Mouse (Mus musculus) erythroblast, embryonic 14.5 days (primary cell): ENCODE data around the gene Gdpd5. TPM values are rescaled to one million over a fixed set of nuclear protein-coding genes. Genes with fewer than 3 reads are reported as not detected.
"Not testable (repeated sequence)": the region's sequence is repeated elsewhere in the genome, so short reads cannot be mapped to it uniquely, and the experiment has no call there.

Source experiments
- H3K27me3 ChIP-seq: 2 replicates; pipeline ENCODE4 v1.6.1; 2012; ENCODE audit warnings: inconsistent platforms; ENCODE audit not compliant: control insufficient read depth
- H3K36me3 ChIP-seq: 2 replicates; pipeline ENCODE4 v1.6.1; 2012; ENCODE audit warnings: mild to moderate bottlenecking, inconsistent platforms; ENCODE audit not compliant: control insufficient read depth
- H3K4me1 ChIP-seq: 2 replicates; pipeline ENCODE4 v1.6.1; 2012; ENCODE audit warnings: inconsistent platforms; ENCODE audit not compliant: control insufficient read depth
- H3K4me3 ChIP-seq: replicated peaks from 2 replicates; pipeline ENCODE3; 2012; ENCODE audit warnings: moderate library complexity, mild to moderate bottlenecking, inconsistent platforms
- H3K9me3 ChIP-seq: 2 replicates; pipeline ENCODE4 v1.6.1; 2012; ENCODE audit warnings: low read length, inconsistent platforms, mixed read lengths; ENCODE audit not compliant: control insufficient read depth
- GATA1 ChIP-seq: IDR thresholded peaks from 2 replicates; pipeline ENCODE4 v1.6.1; 2012; ENCODE audit warnings: low read length, inconsistent platforms, mixed read lengths
- TAL1 ChIP-seq: IDR thresholded peaks from 3 replicates; pipeline ENCODE4 v1.6.1; 2012; ENCODE audit warnings: low read length, inconsistent platforms, mixed read lengths
- polyA plus RNA-seq: library from polyadenylated mRNA; stranded (reverse); fragments of >175 nt; gene quantifications from 2 replicates; pipeline ENCODE4 v1.2.3, GENCODE M21; 2012

Gene Gdpd5
- polyA plus RNA-seq, 1 experiment = 0.03 TPM

DNA sequence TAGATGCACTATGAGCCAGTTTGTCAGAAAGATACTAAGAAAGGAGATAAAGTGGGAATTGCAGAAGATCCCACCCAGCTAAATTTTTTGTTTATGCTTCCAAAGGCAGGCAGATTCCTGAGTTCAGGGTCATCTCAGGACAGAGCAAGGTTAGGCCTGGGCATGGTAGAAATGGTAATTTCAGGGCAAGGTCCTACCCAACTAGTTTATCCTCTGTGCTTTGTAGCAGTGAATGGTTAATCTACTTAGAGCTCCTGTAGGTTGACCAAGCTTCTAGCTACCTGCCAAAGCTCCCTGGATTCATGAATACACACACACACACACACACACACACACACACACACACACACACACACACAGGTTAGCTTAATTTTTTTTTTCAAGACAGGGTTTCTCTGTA is 123.3 kb downstream of the Gdpd5 start:
- TF ChIP-seq GATA1 (no peak), TAL1 (no peak)
- H3K9me3 ChIP-seq = no peaks in the 10 kb centered on the region; the same call in none of the 2 replicates
- no peak overlapping the region for H3K4me3 ChIP-seq
- H3K36me3 ChIP-seq = no peaks in the 10 kb centered on the region; the same call in 1 of the 2 replicates
- peaks cover 4% of the 10 kb centered on the region for H3K27me3 ChIP-seq
- H3K4me1 ChIP-seq = peaks cover 53% of the 10 kb centered on the region

DNA sequence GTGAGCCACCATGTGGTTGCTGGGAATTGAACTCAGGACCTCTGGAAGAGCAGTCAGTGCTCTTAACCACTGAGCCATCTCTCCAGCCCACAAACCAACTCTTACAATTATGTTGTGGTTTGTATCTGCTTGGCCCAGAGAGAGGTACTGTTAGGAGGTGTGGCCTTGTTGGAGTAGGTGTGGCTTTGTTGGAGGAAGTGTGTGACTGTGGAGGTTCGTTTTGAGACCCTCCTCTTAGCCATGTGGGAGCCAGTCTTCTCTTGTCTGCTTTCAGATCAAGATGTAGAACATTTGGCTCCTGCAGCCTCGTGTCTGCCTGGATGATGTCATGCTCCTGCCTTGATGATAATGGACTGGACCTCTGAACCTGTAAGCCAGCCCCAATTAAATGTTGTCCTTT is 127.0 kb downstream of the Gdpd5 start:
- H3K9me3 ChIP-seq, H3K36me3 ChIP-seq, H3K27me3 ChIP-seq, H3K4me3 ChIP-seq: not testable (repeated sequence)
- peaks cover 27% of the 10 kb centered on the region for H3K4me1 ChIP-seq

DNA sequence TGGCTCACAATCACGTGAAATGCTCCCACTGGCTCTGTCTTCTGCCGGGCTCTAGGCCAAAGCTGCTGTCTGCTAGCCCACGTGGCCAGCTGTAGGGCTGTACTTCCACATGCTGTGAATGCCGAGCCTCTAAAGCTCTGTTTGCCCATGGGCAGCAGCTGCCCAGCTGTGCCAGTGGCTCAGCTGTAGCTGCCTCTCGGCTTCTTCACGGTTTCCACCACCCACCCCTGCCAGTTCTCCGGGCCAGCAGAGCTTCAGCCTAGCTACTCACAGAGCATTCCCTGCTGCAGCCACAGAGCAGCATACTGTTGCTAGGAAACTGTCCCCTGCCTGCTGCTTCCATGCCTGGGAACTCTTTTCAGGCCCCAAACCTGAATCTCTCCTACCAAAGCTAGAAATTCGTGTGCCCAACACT is 128.9 kb downstream of the Gdpd5 start:
- peaks cover 29% of the 10 kb centered on the region for H3K4me1 ChIP-seq
- no peak for TF ChIP-seq TAL1
- TF ChIP-seq GATA1 = no peak
- no peaks in the 10 kb centered on the region; the same call in 1 of the 2 replicates for H3K36me3 ChIP-seq
- no peaks in the 10 kb centered on the region for H3K27me3 ChIP-seq
- H3K4me3 ChIP-seq = no peak overlapping the region
- no peaks in the 10 kb centered on the region; the same call in none of the 2 replicates for H3K9me3 ChIP-seq

Other genes with a start within 250 kb of the Gdpd5 start
- gene Uvrag, start 240.3 kb upstream of the Gdpd5 start, polyA plus RNA-seq = 0.36 and 0.43 TPM in 2 replicates
- 0.08 and 0.21 TPM in 2 replicates for gene Dgat2, start 198.7 kb upstream of the Gdpd5 start, polyA plus RNA-seq
- not detected in 2 replicates for gene Mogat2, start 142.8 kb upstream of the Gdpd5 start, polyA plus RNA-seq
- not detected in 2 replicates for gene Map6, start 114.0 kb upstream of the Gdpd5 start, polyA plus RNA-seq
- 0.15 and 0.21 TPM in 2 replicates for gene Serpinh1, start 28.2 kb upstream of the Gdpd5 start, polyA plus RNA-seq
- gene Klhl35, start 84.6 kb downstream of the Gdpd5 start, polyA plus RNA-seq = not detected in 2 replicates
- gene Rps3, start 102.3 kb downstream of the Gdpd5 start, polyA plus RNA-seq = 40.9 and 83.1 TPM in 2 replicates
- 28.5 and 33.1 TPM in 2 replicates for gene Arrb1, start 154.1 kb downstream of the Gdpd5 start, polyA plus RNA-seq
- 0.01 TPM in 2 replicates for gene Tpbgl, start 245.7 kb downstream of the Gdpd5 start, polyA plus RNA-seq